Mouse (Mus musculus) lung, embryonic 16.5 days (tissue): ENCODE measurements at regions not wholly inside any gene's neighbourhood (a gene's known extent, or its start where the extent isn't known, plus 50 kb on each side); places are given as distances from the start of the nearest gene placed in this dataset.
A peak's percentile ranks its signal among the peaks of the same experiment; 100 is the strongest.

ENCODE experiments used
- ATAC-seq: fragments of 200-750 bp; cut with Nextera tagmentation; 2 replicates; pipeline ENCODE4 v1.8.0; 2017; ENCODE audit warnings: low read depth, mild to moderate bottlenecking, moderate library complexity
- H3K27ac ChIP-seq: fragments of 300-500 bp; sonication (generic); 2 replicates; pipeline ENCODE4 v1.5.1; 2014; ENCODE audit warnings: mild to moderate bottlenecking, control low read depth, low read length
- H3K27me3 ChIP-seq: fragments of 300-500 bp; sonication (generic); 2 replicates; pipeline ENCODE4 v1.6.1; 2014; ENCODE audit warnings: low read depth, low read length, mixed read lengths; ENCODE audit not compliant: control insufficient read depth, insufficient read depth
- H3K36me3 ChIP-seq: fragments of 300-500 bp; sonication (generic); 2 replicates; pipeline ENCODE4 v1.6.1; 2014; ENCODE audit warnings: low read length; ENCODE audit not compliant: control insufficient read depth, insufficient read depth
- H3K4me1 ChIP-seq: fragments of 300-500 bp; sonication (generic); replicated peaks from 2 replicates; pipeline ENCODE4 v1.6.1; 2014; ENCODE audit warnings: low read length, mixed read lengths; ENCODE audit not compliant: control insufficient read depth, insufficient read depth
- H3K4me2 ChIP-seq: fragments of 300-500 bp; sonication (generic); 2 replicates; pipeline ENCODE4 v1.6.1; 2014; ENCODE audit warnings: low read depth, low read length, control low read depth
- H3K4me3 ChIP-seq: fragments of 300-500 bp; sonication (generic); 2 replicates; pipeline ENCODE4 v1.5.1; 2014; ENCODE audit warnings: mild to moderate bottlenecking, low read length, control low read depth
- H3K9ac ChIP-seq: fragments of 300-500 bp; sonication (generic); 2 replicates; pipeline ENCODE4 v1.6.1; 2014; ENCODE audit warnings: low read length, control low read depth
- H3K9me3 ChIP-seq: fragments of 300-500 bp; sonication (generic); 2 replicates; pipeline ENCODE4 v1.6.1; 2016; ENCODE audit warnings: low read length; ENCODE audit not compliant: control insufficient read depth
- whole genome bisulfite sequencing: fragments of 180-500 bp; shearing (Covaris S2); extraction: QIAGEN DNeasy Blood & Tissue Kit; methylation state at CpG from one replicate; pipeline ENCODE4 v1.1.7; 2014; 5-methylcytosine and 5-hydroxymethylcytosine counted together

DNA sequence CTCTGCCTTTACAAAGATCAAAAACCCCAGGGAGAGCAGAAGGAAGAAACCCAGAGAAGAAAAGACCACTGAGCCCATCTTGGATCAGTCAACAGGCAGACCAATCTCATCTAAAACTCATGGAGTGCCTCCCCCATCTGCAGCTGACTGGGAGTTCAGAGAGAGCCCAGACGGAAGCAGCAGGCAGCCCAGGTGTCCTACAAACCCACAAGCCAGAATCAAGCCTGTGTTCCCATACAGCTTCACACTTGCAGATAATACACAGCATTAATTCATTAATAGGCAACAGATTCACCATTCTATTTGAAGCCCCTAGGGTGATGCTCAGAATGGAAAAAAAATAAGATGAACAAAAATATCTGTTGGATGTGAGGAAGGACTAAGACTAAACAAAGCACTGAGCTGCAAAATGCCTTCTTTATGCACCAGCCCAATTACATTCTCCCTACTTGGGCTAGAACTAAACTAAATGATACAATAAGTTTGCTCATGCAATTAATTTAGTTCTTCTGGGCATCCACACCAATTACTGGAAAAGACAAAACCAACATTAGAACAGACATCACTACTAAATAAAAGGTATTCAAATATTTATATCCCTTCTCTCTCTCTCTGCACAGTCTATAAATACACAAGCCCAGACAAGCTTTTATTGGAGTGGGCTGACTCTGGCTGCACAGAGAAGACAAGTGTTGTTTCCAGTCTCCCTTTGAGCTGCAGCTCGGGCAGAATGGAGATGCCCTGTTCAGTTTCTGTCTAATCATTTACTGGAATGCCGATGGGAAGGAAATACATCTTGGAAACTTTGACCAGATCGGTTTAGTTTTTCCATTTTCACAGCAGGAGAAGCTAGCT lies 374.2 kb downstream of the Cbln4 start:
- Histone ChIP-seq H3K9ac (no peak overlapping the region), H3K4me2 (no peak overlapping the region), H3K4me1 (no peaks in the 10 kb centered on the region), H3K36me3 (no peaks in the 10 kb centered on the region), H3K4me3 (no peak overlapping the region), H3K27ac (no peak overlapping the region), H3K27me3 (no peaks in the 10 kb centered on the region), H3K9me3 (peaks cover 3% of the 10 kb centered on the region; the same call in 1 of the 2 replicates)
- no peak for ATAC-seq
- WGBS = 39% methylated on average over 4 of the region's 4 CpGs

DNA sequence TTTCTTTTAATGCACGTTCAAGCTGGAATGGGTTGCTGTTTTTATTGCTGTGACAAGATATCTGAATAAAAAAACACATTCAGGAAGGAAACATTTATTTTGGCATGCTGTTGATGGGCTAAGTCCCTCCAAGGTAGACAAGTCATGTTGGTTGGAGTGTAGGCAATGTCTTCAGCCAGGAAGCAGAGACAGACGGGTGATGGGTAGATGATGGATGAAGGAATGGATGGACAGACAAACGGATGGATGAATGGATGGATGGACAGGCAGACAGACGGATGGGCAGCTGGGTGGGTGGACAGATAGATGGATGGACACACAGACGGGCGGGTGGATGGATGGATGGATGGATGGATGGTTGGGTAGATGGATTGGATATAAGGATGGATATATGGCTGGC lies 380.7 kb downstream of the Cbln4 start:
- no peak for ATAC-seq
- Histone ChIP-seq H3K4me3 (no peak overlapping the region), H3K4me2 (no peak overlapping the region), H3K9ac (no peak overlapping the region), H3K9me3 (no peaks in the 10 kb centered on the region), H3K36me3 (no peaks in the 10 kb centered on the region), H3K4me1 (no peaks in the 10 kb centered on the region), H3K27me3 (no peaks in the 10 kb centered on the region), H3K27ac (no peak overlapping the region)
- WGBS = 78% methylated on average over 6 of the region's 6 CpGs

DNA sequence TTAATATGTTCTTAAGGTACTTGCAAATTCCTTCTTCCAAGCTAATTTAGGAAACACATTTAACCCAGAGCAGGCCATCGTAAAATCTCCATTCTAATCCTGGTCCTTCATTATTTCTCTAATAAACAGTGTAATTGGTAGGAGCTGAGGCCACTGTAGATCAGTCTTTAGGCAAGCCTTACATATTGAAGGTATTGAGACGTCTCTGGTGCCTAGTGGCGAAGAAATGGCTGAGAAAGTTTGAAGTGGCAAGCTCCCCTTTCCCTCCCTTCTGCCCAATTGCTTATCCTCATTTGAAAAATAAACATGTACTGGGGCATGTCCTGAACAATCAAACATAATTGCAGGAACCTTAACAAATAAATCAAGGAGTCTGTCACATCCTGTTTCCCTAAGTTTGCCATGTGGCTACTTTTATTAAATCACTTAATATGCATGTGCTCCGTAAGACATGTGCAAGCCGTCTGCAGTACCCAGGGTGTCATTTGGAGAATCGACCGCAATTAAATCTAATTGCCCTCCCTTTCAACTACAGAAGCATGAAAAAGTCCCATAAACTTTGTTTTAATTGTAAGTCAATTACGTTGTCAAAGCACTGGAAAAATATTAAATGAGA lies 381.3 kb downstream of the Cbln4 start:
- Histone ChIP-seq H3K27me3 (no peaks in the 10 kb centered on the region), H3K4me3 (no peak overlapping the region), H3K4me1 (no peaks in the 10 kb centered on the region), H3K9me3 (no peaks in the 10 kb centered on the region), H3K4me2 (no peak overlapping the region), H3K36me3 (no peaks in the 10 kb centered on the region), H3K27ac (no peak overlapping the region), H3K9ac (no peak overlapping the region)
- WGBS = 70% methylated on average over 8 of the region's 8 CpGs
- ATAC-seq = no peak

DNA sequence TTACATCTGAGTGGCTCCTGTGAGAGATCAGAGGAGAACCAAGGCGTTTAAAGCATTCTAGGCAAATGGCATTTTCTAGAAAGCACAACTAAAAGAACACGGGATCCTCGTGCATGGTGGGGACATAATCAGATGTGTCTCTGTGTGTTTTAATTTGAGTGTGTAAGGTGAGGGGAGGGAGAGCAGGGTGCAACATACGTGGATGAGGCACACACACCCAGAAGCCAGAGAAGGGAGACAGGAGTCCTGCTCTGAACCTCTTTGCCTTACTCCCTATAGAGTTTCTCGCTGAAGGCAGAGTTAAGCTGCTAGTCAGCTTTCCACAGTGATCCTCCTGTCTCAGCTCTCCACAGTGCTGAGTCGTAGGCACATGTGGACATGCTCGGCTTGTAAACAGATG lies 386.1 kb downstream of the Cbln4 start:
- no peak overlapping the region for H3K4me2 ChIP-seq
- 59% methylated on average over 7 of the region's 7 CpGs for WGBS
- no peaks in the 10 kb centered on the region for H3K36me3 ChIP-seq
- H3K9me3 ChIP-seq = no peaks in the 10 kb centered on the region
- H3K9ac ChIP-seq = no peak overlapping the region
- H3K27me3 ChIP-seq = no peaks in the 10 kb centered on the region
- no peaks in the 10 kb centered on the region for H3K4me1 ChIP-seq
- H3K4me3 ChIP-seq = no peak overlapping the region
- ATAC-seq = no peak
- no peak overlapping the region for H3K27ac ChIP-seq

DNA sequence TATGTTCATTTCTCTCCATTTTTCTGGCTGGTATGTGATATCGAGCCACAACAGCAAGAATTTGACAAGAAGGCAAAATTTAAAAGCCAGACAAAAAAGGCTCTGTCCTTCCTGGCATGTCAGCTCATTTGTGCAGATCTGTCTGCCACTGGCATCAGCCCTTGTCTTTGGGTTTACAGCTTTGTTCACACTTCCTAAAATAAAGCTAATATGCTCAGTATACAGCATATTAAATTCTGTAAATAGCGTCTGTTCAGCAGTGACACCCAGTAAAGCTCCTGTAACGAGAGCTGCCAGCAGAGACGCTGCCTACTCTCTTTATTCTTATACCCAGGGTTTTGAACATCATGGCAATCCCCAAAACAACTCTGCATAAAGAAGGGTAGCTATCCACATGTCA lies 401.5 kb downstream of the Cbln4 start:
- 76% methylated on average over 4 of the region's 4 CpGs for WGBS
- Histone ChIP-seq H3K9me3 (no peaks in the 10 kb centered on the region), H3K4me1 (no peaks in the 10 kb centered on the region), H3K4me3 (no peak overlapping the region), H3K27me3 (no peaks in the 10 kb centered on the region), H3K9ac (no peak overlapping the region), H3K4me2 (no peak overlapping the region), H3K27ac (no peak overlapping the region), H3K36me3 (no peaks in the 10 kb centered on the region)
- ATAC-seq = no peak

DNA sequence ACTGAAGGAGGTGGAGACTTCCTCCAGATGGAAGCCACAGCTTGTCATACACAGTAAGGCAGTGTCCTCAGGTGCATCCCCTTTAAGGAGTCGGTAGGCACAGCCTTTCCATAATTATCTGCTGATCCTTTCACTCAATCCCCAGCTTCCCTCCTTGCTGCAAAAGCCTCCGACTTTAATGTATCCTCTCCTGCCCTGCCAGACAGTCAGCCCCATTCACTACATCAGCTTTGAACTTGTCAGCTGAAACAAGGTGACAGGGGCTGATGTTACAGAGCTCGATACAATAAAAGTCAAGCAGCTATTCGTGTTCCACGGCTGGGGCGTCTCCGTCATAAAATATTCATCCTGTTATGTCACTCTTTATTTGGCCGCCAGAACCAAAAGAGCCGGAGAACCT lies 402.8 kb downstream of the Cbln4 start:
- no peaks in the 10 kb centered on the region for H3K9me3 ChIP-seq
- H3K27me3 ChIP-seq = no peaks in the 10 kb centered on the region
- 70% methylated on average over 9 of the region's 9 CpGs for WGBS
- H3K36me3 ChIP-seq = no peaks in the 10 kb centered on the region
- H3K4me2 ChIP-seq = no peak overlapping the region
- no peak overlapping the region for H3K4me3 ChIP-seq
- no peak overlapping the region for H3K27ac ChIP-seq
- no peak overlapping the region for H3K9ac ChIP-seq
- ATAC-seq = no peak
- H3K4me1 ChIP-seq = no peaks in the 10 kb centered on the region

DNA sequence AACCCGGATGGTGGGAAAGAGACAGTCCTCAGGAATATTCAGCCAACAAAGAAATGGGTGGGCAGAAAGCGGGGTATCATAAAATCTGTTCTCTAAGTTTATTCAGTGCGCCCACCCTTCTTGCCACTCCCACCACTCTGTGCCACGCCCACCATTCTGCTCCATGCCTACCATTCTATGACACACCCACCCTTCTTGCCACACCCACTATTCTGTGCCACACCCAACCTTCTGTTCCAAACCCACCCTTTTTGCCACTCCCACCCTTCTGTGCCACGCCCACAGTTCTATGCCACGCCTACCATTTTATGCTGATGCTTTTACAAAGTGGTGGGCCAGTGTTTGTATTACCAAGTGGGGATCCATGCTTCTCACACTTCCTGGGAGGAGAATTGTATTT lies 404.3 kb downstream of the Cbln4 start:
- no peak for ATAC-seq
- Histone ChIP-seq H3K4me1 (no peaks in the 10 kb centered on the region), H3K4me2 (no peak overlapping the region)

DNA sequence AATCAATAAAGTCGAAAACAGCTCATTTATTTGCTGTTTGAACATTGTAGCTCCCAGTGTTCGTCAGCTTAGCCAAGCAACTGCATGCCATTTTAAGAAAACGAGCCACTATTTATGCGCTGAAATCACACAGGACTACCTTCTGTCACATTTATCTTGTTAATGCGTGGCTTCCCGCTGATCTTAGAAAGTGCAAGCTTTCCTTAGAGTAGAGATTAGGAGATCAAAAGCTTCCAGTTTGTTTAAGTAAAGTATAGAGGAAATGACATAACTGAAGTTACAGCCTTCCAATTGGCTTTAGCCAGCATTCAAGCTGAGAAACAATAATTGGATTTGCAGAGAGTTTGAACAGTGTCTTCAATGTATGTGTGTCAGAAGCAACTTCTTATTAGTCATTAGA lies 406.4 kb downstream of the Cbln4 start:
- no peak overlapping the region for H3K4me3 ChIP-seq
- WGBS = 21% methylated on average over 6 of the region's 6 CpGs
- H3K9ac ChIP-seq = no peak overlapping the region
- no peaks in the 10 kb centered on the region for H3K36me3 ChIP-seq
- no peak overlapping the region for H3K4me2 ChIP-seq
- H3K9me3 ChIP-seq = no peaks in the 10 kb centered on the region
- no peak for ATAC-seq
- no peaks in the 10 kb centered on the region for H3K27me3 ChIP-seq
- H3K27ac ChIP-seq = no peak overlapping the region
- no peaks in the 10 kb centered on the region for H3K4me1 ChIP-seq

More for the DNA sequence above, 404.3 kb downstream of the Cbln4 start:
- no peaks in the 10 kb centered on the region for H3K36me3 ChIP-seq
- H3K27ac ChIP-seq = no peak overlapping the region
- no peaks in the 10 kb centered on the region for H3K27me3 ChIP-seq
- H3K4me3 ChIP-seq = no peak overlapping the region
- 85% methylated on average over 6 of the region's 6 CpGs for WGBS
- no peaks in the 10 kb centered on the region for H3K9me3 ChIP-seq
- no peak overlapping the region for H3K9ac ChIP-seq

DNA sequence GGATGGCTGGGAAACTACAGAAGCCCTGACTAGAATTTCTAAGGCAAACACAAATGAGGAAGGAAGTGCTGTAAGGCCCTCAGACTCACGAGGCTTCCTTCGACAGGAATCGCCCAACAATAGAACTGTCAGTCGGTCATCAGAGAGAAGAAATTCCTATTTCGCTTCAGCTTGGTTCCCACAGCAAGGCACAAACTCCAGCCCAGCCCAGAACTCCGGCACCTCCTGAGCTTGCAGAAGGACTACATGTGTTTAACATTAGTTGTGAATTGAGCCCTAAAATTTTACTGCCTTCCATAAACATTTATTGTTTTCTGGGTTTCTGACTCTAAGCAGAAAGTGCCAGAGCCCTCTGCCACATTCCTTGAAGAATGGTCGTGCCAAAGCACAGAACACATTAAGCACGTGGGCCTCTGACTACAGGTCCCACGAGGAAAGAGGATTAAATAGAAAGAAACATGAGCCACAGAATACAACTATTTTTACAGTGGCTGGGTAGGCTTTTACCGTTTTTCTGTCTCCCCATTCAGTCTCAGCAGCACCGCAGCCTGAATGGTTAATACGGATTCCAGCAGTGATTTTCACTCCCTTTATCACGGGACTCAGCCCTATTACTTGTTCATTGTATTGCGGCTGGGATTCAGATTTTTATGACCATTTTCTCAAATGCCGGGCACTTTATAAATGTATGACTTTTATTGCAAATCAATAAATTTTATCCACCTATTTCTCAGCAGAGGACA lies 409.7 kb downstream of the Cbln4 start:
- no peak overlapping the region for H3K4me2 ChIP-seq
- 59% methylated on average over 15 of the region's 15 CpGs for WGBS
- no peak overlapping the region for H3K9ac ChIP-seq
- no peak overlapping the region for H3K27ac ChIP-seq
- no peaks in the 10 kb centered on the region for H3K4me1 ChIP-seq
- H3K9me3 ChIP-seq = no peaks in the 10 kb centered on the region
- peak; percentile 49 for ATAC-seq
- H3K27me3 ChIP-seq = no peaks in the 10 kb centered on the region
- no peaks in the 10 kb centered on the region for H3K36me3 ChIP-seq
- no peak overlapping the region for H3K4me3 ChIP-seq
